Mouse (Mus musculus): ENCODE measurements around the gene Cradd. TPM values are rescaled to one million over a fixed set of nuclear protein-coding genes. Genes with fewer than 3 reads are reported as not detected.

The Cradd gene
- polyA plus RNA-seq, 1 experiment, result 18.0 TPM

DNA sequence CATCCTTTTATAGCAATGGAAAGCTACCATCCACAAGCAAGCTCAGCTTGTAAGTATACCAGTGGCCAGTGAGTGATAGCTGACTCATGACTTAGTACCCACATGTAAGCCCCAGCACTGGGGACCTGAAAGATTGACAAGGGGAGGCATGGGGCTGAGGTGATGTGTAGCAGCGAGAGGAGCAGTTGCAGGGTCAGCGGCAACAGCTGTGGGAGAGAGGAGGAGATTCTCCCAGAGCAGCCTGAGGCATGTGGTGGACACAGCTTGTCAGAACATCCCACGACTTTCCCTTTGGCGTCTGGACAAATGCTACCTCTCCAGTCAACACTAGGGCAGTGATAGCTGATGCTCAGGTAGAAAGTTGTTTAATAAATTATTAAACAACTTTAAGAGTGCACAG, 190.9 kb downstream of the Cradd start:
- Histone ChIP-seq H3K4me1 (peaks cover 12% of the 10 kb centered on the region), H3K27me3 (replicated peaks) (no peaks in the 10 kb centered on the region), H3K9me3 (no peaks in the 10 kb centered on the region), H3K4me3 (replicated peaks) (no peak overlapping the region), H3K36me3 (replicated peaks; ENCODE audit: low read length) (no peaks in the 10 kb centered on the region)
- TF ChIP-seq GATA1 (IDR thresholded peaks at IDR 0.05; ENCODE audit: borderline replicate concordance, low read length), result no peak
- TF ChIP-seq FLI1 (IDR thresholded peaks at IDR 0.05; ENCODE audit: low read length), result no peak

Other genes with a start within 250 kb of the Cradd start
- 24.6 and 34.4 TPM in 2 replicates for gene Socs2, start 93.0 kb upstream of the Cradd start, polyA plus RNA-seq (2012; ENCODE audit: insufficient read depth, low replicate concordance)
- 10.3 and 16.3 TPM in 2 replicates for gene Mrpl42, start 177.8 kb upstream of the Cradd start, polyA plus RNA-seq (2012; ENCODE audit: insufficient read depth, low replicate concordance)
- gene Ube2n, start 191.0 kb upstream of the Cradd start, polyA plus RNA-seq (2012; ENCODE audit: insufficient read depth, low replicate concordance), result 8.5 and 45.8 TPM in 2 replicates
- gene Nudt4, start 240.0 kb upstream of the Cradd start, polyA plus RNA-seq (2012; ENCODE audit: insufficient read depth, low replicate concordance), result 15.9 and 18.1 TPM in 2 replicates